ENCODE assay signal across 24 mouse cellular contexts in the genomic region with DNA sequence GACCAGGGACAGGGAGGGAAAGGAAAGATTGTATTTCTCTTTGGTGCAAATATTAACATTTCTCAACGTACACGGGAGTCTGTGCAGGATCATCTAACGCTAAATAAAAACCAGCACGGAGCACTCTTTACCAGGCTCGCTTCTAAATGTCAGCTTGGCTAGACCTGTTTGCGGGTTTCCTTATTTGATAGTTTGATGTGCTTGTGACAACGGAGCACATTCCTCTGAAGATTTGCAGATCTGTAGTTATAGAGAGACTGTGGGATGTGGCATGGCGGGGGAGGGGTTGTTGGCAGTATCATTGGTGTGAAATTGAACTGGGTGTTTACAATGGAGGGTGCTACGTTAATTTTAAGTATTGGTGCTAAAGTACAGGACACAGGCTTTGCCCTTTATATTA.
DNase-seq lines count a peak whose midpoint lies in the region; ATAC-seq and TF ChIP-seq lines count a peak whose summit lies in the region.
"Had no signal": no experiment of that assay in that cellular context is flagged by ENCODE, and none has a peak within 500 bp of the region (broad histone marks: within the 10 kb centered on the region; RNA-seq: fewer than 3 reads in every experiment).

No protein-coding gene starts in this region.

- 80% methylated on average over 9 of the region's 9 CpGs for WGBS in midbrain, embryonic 10.5 days
- WGBS in midbrain, embryonic 15.5 days = 54% methylated on average over 9 of the region's 9 CpGs
- WGBS in intestine, embryonic 15.5 days = 32% methylated on average over 9 of the region's 9 CpGs

- no peaks in the 10 kb centered on the region for H3K36me3 ChIP-seq in midbrain, embryonic 10.5 days
- H3K36me3 ChIP-seq in midbrain, embryonic 15.5 days (replicated peaks) = no peaks in the 10 kb centered on the region
- H3K36me3 ChIP-seq in intestine, embryonic 15.5 days = no peaks in the 10 kb centered on the region
- H3K36me3 ChIP-seq: embryonic facial prominence, embryonic 13.5 days; G1E; hindbrain, embryonic 15.5 days; neural tube, embryonic 13.5 days had no signal

- no peak overlapping the region for H3K4me3 ChIP-seq in midbrain, embryonic 10.5 days
- H3K4me3 ChIP-seq in midbrain, embryonic 15.5 days = no peak overlapping the region
- H3K4me3 ChIP-seq in intestine, embryonic 15.5 days (replicated peaks) = no peak overlapping the region
- H3K4me3 ChIP-seq: embryonic facial prominence, embryonic 13.5 days; hindbrain, embryonic 15.5 days; myocyte; neural tube, embryonic 13.5 days had no signal

- no peaks in the 10 kb centered on the region for H3K9me3 ChIP-seq in midbrain, embryonic 10.5 days (replicated peaks)
- H3K9me3 ChIP-seq in midbrain, embryonic 15.5 days = no peaks in the 10 kb centered on the region
- no peaks in the 10 kb centered on the region for H3K9me3 ChIP-seq in intestine, embryonic 15.5 days
- H3K9me3 ChIP-seq: embryonic facial prominence, embryonic 13.5 days; hindbrain, embryonic 15.5 days; neural tube, embryonic 13.5 days had no signal

- H3K27me3 ChIP-seq in midbrain, embryonic 10.5 days (ENCODE audit: low read depth, poor library complexity, severe bottlenecking) = 0 out of 2 replicates have a peak, but pooled peaks cover 5% of the 10 kb centered on the region
- no peaks in the 10 kb centered on the region for H3K27me3 ChIP-seq in midbrain, embryonic 15.5 days (replicated peaks)
- H3K27me3 ChIP-seq in intestine, embryonic 15.5 days (replicated peaks) = no peaks in the 10 kb centered on the region
- H3K27me3 ChIP-seq: CH12.LX; hindbrain, embryonic 15.5 days; Patski had no signal

- H3K4me1 ChIP-seq in midbrain, embryonic 10.5 days = peaks cover 45% of the 10 kb centered on the region
- peaks cover 26% of the 10 kb centered on the region for H3K4me1 ChIP-seq in midbrain, embryonic 15.5 days
- peaks cover 12% of the 10 kb centered on the region for H3K4me1 ChIP-seq in intestine, embryonic 15.5 days (replicated peaks)

- no peak overlapping the region for H3K4me2 ChIP-seq in midbrain, embryonic 15.5 days
- H3K4me2 ChIP-seq in intestine, embryonic 15.5 days (replicated peaks) = no peak overlapping the region
- H3K4me2 ChIP-seq: embryonic facial prominence, embryonic 13.5 days; heart, embryonic 11.5 days; hindbrain, embryonic 15.5 days; liver, embryonic 11.5 days; midbrain, embryonic 11.5 days; neural tube, embryonic 13.5 days had no signal

- H3K27ac ChIP-seq in midbrain, embryonic 10.5 days (replicated peaks) = 0 out of 2 replicates have a peak overlapping the region, but pooled peaks have one; percentile 49
- H3K27ac ChIP-seq in midbrain, embryonic 15.5 days = no peak overlapping the region
- no peak overlapping the region for H3K27ac ChIP-seq in intestine, embryonic 15.5 days
- H3K27ac ChIP-seq: embryonic facial prominence, embryonic 13.5 days; hindbrain, embryonic 15.5 days; neural tube, embryonic 13.5 days had no signal

- H3K9ac ChIP-seq in midbrain, embryonic 15.5 days = no peak overlapping the region
- no peak overlapping the region for H3K9ac ChIP-seq in intestine, embryonic 15.5 days
- H3K9ac ChIP-seq: embryonic facial prominence, embryonic 13.5 days; hindbrain, embryonic 15.5 days; neural tube, embryonic 13.5 days had no signal

- no peak for TF ChIP-seq CTCF in brain, embryonic 14.5 days (IDR thresholded peaks at IDR 0.05; ENCODE audit: borderline replicate concordance, extremely low read depth, insufficient read depth, insufficient read length)

- no peak for TF ChIP-seq POLR2A in brain, embryonic 14.5 days (IDR thresholded peaks at IDR 0.05; ENCODE audit: borderline replicate concordance, extremely low read depth, insufficient read depth, insufficient read length, poor library complexity, severe bottlenecking)

- ATAC-seq in frontal cortex, adult (ENCODE audit: low TSS enrichment) = peak; percentile 36; the same call in 1 of the 2 replicates
- ATAC-seq in midbrain, embryonic 15.5 days (replicated peaks) = no peak
- ATAC-seq in intestine, embryonic 15.5 days = no peak
- ATAC-seq: Patski had no signal

- DNase-seq in frontal cortex, postnatal 10 days (ENCODE audit: low spot score in 2 of 2) = no peak
- no peak for DNase-seq in midbrain, embryonic 10.5 days (ENCODE audit: low spot score)
- DNase-seq in brain, embryonic 14.5 days (ENCODE audit: low read depth) = peak; percentile 51
- peak; percentile 29 for DNase-seq in layer of hippocampus, adult 9-11 months
- DNase-seq: B cell, adult 2 months; cerebellum, adult 11-12 months; kidney, adult 8-10 months; kidney, postnatal 10 days; lung, adult 18-20 months; lung, postnatal 10 days; thymus, postnatal 14 days had no signal

Comparison
In these comparisons a context has a peak if more than half of its experiments do, and no peak if none do; other contexts are left out.
1. DNase-seq: peak in brain, embryonic 14.5 days (single experiment) and layer of hippocampus, adult 9-11 months (single experiment); none in frontal cortex, postnatal 10 days (0 of 2) and midbrain, embryonic 10.5 days (single experiment).